Mouse (Mus musculus): Measurements from ENCODE around the gene Gm3402. TPM values are rescaled to one million over a fixed set of nuclear protein-coding genes. Genes with fewer than 3 reads are reported as not detected.
"Not testable (repeated sequence)": the region's sequence is repeated elsewhere in the genome, so short reads cannot be mapped to it uniquely, and the experiment has no call there.

Gm3402 gene
- total RNA-seq (2017), result not detected in 2 replicates

DNA sequence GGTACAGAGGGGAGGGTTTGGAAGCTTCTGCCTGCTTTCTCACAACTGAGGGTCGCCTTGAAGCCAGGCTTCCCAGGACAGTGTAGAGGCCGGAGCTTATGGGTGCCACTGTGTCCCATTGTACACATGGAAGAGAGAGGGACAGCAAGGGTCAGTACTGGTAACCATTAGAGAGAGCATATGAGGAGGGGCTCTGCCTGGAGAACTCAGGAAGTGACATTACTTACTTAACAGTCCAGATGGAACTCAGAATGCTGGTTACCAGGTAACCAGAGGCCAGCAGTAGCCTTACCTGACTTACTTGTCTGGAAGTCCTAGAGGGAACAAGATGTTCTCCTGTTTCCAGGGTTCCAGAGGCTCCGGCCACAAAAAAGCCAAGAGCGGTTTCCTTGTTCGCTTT, at the start of gene Gm3402:
Gene Gm3402, plus strand, starts transcription at position 301 of the 400 bp plus-strand sequence.
- ATAC-seq (replicated peaks; ENCODE audit: low read depth, poor library complexity, severe bottlenecking), result not testable (repeated sequence)

DNA sequence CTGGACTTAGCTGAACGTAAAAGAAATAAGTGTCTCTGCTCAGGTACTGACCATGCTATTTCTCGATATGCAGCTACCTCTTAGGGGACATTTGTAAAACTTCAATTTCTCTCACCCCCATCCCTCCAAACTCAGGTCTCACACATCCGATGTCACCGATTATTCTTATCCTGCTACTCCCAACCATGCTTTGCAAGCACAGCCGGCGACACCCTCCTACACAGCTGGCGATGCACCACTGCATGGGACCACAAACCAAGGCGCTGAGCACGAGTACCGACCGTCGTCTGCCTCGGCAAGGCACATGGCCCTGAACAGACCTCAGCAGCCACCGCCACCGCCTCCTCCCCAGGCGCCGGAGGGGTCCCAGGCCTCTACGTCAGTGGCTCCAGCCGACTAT, 47.3 kb upstream of the Gm3402 start:
- no peak for ATAC-seq (replicated peaks; ENCODE audit: low read depth, poor library complexity, severe bottlenecking)

DNA sequence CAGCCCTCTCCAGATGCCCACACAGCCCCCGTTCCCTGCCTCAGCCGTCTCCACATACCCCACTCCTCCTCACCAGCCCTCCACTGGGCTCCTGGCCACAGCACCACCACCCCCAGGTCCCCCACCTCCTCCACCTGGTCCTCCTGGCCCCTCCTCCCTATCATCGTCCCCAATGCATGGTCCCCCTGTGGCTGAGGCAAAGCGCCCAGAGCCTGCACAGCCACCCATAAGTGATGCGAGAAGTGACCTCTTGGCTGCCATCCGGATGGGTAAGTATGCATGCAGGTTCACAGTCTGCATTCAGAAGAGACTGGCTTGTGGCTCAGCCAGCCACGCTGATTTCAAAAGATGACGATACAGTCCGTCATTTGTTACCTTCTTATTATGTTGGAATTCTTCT, 45.6 kb upstream of the Gm3402 start:
- ATAC-seq (replicated peaks; ENCODE audit: low read depth, poor library complexity, severe bottlenecking), result no peak

DNA sequence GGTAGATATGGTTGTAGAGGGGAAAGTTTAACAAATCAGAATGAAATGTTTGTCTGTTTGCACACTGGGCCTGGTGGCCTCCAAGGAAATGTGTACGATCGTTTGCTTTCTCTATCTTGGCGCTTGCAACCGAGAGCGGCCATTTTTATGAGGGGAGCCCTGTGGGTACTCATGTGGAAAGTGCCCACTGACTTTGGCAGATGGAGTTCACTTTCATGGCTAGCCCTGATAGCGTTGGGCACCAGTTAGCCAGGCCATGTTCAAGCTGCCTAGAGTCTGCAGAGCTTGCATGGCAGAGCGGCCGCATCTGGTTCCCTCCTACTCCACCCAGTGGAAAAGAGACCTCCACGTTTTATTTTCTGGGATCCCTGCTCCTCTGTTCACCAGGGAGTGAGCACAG, 43.1 kb upstream of the Gm3402 start:
- no peak for ATAC-seq (replicated peaks; ENCODE audit: low read depth, poor library complexity, severe bottlenecking)

DNA sequence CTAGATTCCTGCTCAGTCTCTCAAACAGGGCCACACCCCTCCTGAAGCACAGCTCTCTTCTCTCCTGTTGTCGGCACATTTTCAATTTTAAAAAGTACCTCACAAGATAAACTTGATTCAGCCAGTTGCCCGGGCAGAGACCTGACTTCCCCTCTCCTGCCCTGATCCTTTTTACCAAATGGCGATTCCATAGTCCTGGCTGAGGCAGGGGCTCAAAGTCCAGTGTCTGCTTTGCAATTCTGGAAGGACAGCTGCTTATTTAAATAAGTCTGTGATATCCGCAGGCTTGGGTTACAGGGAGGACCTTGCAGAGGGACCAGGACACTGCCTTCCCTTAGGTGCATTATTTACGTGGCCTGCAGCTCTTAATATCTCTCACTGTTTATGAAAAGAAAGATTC, 42.6 kb upstream of the Gm3402 start:
- no peak for ATAC-seq (replicated peaks; ENCODE audit: low read depth, poor library complexity, severe bottlenecking)

DNA sequence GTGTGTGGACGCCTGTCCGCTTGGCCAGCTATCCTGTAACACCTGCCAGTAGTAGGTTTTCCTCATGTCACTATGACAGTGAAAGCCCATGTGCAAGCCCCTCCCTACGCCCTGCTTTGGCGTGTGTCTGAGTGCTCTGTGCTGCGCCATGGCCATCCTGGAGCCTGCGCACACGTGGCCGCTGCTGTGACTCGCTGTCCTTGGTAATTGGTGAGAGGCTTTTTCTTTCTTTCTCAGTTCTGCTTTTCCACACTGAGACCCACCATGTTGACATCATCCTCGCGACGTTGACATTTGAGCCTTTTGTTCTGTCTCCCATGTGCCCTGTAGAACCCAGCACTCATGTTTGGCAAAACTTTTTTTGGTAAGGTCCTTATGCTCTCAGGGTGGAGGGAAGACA, 42.1 kb upstream of the Gm3402 start:
- ATAC-seq (replicated peaks; ENCODE audit: low read depth, poor library complexity, severe bottlenecking), result no peak

DNA sequence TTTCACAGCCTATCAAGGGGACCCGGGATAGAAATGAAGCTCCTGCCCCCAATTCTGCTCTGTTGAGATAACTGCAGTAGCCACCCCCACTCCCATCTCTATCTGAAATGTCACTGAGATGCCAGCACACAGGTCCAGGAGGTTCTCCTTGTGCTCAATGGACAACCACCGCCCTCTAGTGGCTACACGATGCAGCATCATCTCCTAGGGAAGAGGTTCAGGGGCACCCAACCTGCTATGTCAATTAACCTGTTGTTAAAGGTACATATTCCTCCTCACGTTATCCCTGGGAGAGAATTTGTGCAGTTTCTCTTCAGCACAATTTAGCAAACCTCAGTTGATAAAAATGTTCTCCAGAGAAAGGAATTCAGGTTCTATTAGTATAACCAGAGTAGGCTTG, 34.4 kb upstream of the Gm3402 start:
- not testable (repeated sequence) for ATAC-seq (replicated peaks; ENCODE audit: low read depth, poor library complexity, severe bottlenecking)

DNA sequence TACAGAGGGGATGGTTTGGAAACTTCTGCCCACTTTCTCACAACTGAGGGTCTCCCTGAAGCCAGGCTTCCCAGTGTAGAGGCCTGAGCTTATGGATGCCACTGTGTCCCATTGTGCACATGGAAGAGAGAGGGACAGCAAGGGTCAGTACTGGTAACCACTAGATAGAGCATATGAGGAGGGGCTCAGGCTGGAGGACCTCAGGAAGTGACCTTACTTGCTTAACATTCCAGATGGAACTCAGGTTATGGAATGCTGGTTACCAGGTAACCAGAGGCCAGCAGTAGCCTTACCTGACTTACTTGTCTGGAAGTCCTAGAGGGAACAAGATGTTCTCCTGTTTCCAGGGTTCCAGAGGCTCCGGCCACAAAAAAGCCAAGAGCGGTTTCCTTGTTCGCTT, 32.3 kb upstream of the Gm3402 start, which contains the start of gene Gm6408:
Gene Gm6408, plus strand, starts transcription at position 301 of the 400 bp plus-strand sequence.
- ATAC-seq (replicated peaks; ENCODE audit: low read depth, poor library complexity, severe bottlenecking), result not testable (repeated sequence)

DNA sequence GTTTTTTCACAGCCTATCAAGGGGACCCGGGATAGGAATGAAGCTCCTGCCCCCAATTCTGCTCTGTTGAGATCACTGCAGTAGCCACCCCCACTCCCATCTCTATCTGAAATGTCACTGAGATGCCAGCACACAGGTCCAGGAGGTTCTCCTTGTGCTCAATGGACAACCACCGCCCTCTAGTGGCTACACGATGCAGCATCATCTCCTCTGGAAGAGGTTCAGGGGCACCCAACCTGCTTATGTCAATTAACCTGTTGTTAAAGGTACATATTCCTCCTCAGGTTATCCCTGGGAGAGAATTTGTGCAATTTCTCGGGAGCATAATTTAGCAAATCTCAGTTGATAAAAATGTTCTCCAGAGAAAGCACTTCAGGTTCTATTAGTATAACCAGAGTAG, 25.0 kb upstream of the Gm3402 start:
- not testable (repeated sequence) for ATAC-seq (replicated peaks; ENCODE audit: low read depth, poor library complexity, severe bottlenecking)

DNA sequence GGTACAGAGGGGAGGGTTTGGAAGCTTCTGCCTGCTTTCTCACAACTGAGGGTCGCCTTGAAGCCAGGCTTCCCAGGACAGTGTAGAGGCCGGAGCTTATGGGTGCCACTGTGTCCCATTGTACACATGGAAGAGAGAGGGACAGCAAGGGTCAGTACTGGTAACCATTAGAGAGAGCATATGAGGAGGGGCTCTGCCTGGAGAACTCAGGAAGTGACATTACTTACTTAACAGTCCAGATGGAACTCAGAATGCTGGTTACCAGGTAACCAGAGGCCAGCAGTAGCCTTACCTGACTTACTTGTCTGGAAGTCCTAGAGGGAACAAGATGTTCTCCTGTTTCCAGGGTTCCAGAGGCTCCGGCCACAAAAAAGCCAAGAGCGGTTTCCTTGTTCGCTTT, 22.9 kb upstream of the Gm3402 start, which contains the start of gene Gm6370:
Gene Gm6370, plus strand, starts transcription at position 301 of the 400 bp plus-strand sequence.
- not testable (repeated sequence) for ATAC-seq (replicated peaks; ENCODE audit: low read depth, poor library complexity, severe bottlenecking)

DNA sequence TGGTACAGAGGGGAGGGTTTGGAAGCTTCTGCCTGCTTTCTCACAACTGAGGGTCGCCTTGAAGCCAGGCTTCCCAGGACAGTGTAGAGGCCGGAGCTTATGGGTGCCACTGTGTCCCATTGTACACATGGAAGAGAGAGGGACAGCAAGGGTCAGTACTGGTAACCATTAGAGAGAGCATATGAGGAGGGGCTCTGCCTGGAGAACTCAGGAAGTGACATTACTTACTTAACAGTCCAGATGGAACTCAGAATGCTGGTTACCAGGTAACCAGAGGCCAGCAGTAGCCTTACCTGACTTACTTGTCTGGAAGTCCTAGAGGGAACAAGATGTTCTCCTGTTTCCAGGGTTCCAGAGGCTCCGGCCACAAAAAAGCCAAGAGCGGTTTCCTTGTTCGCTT, 11.8 kb upstream of the Gm3402 start, which contains the start of gene 4930449I24Rik:
Gene 4930449I24Rik, plus strand, starts transcription at position 301 of the 400 bp plus-strand sequence.
- ATAC-seq (replicated peaks; ENCODE audit: low read depth, poor library complexity, severe bottlenecking), result not testable (repeated sequence)

DNA sequence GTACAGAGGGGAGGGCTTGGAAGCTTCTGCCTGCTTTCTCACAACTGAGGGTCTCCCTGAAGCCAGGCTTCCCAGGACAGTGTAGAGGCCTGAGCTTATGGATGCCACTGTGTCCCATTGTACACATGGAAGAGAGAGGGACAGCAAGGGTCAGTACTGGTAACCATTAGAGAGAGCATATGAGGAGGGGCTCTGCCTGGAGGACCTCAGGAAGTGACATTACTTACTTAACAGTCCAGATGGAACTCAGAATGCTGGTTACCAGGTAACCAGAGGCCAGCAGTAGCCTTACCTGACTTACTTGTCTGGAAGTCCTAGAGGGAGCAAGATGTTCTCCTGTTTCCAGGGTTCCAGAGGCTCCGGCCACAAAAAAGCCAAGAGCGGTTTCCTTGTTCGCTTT, 11.6 kb downstream of the Gm3402 start, which contains the start of gene Gm3404:
Gene Gm3404, plus strand, starts transcription at position 301 of the 400 bp plus-strand sequence.
- not testable (repeated sequence) for ATAC-seq (replicated peaks; ENCODE audit: low read depth, poor library complexity, severe bottlenecking)

DNA sequence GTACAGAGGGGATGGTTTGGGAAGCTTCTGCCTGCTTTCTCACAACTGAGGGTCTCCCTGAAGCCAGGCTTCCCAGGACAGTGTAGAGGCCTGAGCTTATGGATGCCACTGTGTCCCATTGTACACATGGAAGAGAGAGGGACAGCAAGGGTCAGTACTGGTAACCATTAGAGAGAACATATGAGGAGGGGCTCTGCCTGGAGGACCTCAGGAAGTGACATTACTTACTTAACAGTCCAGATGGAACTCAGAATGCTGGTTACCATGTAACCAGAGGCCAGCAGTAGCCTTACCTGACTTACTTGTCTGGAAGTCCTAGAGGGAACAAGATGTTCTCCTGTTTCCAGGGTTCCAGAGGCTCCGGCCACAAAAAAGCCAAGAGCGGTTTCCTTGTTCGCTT, 23.4 kb downstream of the Gm3402 start, which contains the start of gene Gm3409:
Gene Gm3409, plus strand, starts transcription at position 301 of the 400 bp plus-strand sequence.
- not testable (repeated sequence) for ATAC-seq (replicated peaks; ENCODE audit: low read depth, poor library complexity, severe bottlenecking)

DNA sequence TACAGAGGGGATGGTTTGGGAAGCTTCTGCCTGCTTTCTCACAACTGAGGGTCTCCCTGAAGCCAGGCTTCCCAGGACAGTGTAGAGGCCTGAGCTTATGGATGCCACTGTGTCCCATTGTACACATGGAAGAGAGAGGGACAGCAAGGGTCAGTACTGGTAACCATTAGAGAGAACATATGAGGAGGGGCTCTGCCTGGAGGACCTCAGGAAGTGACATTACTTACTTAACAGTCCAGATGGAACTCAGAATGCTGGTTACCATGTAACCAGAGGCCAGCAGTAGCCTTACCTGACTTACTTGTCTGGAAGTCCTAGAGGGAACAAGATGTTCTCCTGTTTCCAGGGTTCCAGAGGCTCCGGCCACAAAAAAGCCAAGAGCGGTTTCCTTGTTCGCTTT, 41.9 kb downstream of the Gm3402 start, which contains the start of gene Gm3415:
Gene Gm3415, plus strand, starts transcription at position 301 of the 400 bp plus-strand sequence.
- not testable (repeated sequence) for ATAC-seq (replicated peaks; ENCODE audit: low read depth, poor library complexity, severe bottlenecking)

DNA sequence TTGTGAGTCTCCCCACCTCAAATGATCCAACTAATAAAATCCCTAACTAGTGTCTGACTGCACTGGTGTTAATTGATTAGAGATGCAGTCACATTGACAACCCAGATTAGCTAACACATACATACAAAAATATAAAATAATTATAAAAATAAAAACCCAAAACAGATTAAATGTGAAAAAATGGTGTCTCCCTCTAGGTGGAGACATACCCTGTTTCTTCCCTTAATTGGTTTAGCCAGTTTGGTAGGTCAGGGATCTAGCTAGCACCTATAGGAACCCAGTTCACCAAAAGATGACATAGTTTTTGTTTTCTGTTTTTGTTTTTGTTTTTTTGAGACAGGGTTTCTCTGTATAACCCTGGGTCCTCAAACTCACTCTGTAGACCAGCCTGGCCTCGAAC, 50.3 kb downstream of the Gm3402 start:
- no peak for ATAC-seq (replicated peaks; ENCODE audit: low read depth, poor library complexity, severe bottlenecking)

Other genes with a start within 250 kb of the Gm3402 start
- gene Wasf3, start 129.1 kb upstream of the Gm3402 start, total RNA-seq (2017), result not detected in 2 replicates
- not detected in 2 replicates for gene Gm6408, start 32.2 kb upstream of the Gm3402 start, total RNA-seq (2017)
- not detected in 2 replicates for gene Gm6370, start 22.8 kb upstream of the Gm3402 start, total RNA-seq (2017)
- gene 4930449I24Rik, start 11.7 kb upstream of the Gm3402 start, total RNA-seq (2017), result not detected in 2 replicates
- not detected in 2 replicates for gene Gm3404, start 11.7 kb downstream of the Gm3402 start, total RNA-seq (2017)
- gene Gm3409, start 23.5 kb downstream of the Gm3402 start, total RNA-seq (2017), result not detected in 2 replicates
- not detected in 2 replicates for gene Gm3415, start 42.0 kb downstream of the Gm3402 start, total RNA-seq (2017)
- gene Gpr12, start 71.1 kb downstream of the Gm3402 start, total RNA-seq (2017), result not detected in 2 replicates